Mouse (Mus musculus) frontal cortex, adult (tissue): ENCODE data around the gene Lgals3bp.

Experiments used
- ATAC-seq: cut with Nextera tagmentation; 2 replicates; pipeline ENCODE4 v1.9.2; 2017; ENCODE audit warnings: mild to moderate bottlenecking, moderate library complexity, mixed read lengths; ENCODE audit not compliant: low TSS enrichment

Gene Lgals3bp

DNA sequence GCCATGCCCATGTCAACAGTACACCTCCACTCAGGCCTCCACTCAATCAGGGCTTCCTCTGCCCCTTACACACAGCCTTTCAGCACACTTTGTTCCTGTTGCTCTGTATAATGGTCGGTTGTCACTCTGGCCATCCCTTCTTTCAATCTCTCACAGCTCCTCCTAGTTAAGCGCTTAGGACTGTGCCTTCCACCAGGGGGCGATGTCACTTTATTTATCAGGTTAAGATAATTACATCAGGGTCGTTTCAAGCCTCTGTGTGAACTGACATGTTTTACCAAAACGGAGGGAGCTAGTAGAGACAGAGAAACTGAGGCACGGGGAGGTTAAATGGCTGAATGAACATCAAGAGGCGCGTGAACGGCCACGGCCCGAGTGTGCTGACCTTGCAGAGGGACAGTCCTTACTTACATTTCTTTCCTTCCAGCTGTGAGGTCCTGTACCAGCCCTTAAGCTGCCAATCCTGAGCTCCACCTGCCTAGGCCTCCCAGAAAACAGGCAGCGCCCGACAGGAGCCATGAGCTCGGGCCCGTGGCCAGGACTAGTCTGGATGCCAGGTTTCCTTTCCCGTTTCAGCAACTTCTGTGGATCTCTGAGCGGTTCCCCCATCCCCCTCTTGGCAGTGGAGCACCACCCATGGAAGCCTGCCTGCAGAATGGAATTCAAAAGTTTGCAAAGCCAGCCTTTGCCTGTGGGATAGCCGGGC lies 21.5 kb upstream of the Lgals3bp start:
- peak; percentile 48 for ATAC-seq

GRCm38 (mm10) chr11:118420261-118420660 lies 18.4 kb upstream of the Lgals3bp start:
- ATAC-seq, result no peak

DNA sequence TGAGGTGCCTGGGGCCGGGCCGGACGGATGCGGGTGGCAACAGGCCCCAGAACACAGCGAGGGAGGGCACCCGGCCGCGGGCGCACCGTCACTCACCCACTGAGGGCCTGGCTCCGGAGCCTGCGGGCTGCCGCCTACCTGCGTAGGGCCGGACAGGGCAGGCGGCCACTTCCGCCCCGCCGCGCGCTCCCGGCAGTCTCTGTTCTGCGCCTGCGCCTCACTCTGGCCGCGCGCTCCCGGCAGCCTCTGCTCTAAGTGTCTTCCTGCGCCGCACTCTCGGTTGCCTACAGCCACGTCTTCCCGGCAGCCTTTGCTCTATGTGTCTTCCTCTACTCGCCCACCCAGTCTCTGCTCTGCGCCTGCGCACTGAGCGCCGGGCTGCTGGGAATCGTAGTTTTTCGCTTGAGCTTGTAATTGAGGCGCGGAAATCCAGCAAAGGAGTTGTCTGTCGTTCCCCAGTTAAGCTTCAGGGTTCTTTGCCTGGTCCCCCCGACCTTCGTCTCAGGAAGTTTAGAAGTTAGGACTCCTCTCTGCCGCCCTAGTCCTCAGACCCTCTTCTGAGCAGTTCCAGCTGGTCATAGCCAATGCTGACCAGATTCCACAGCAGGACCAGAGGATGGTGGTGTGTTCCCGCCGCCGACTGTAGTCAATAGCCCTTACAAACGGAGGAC lies 17.1 kb upstream of the Lgals3bp start, which contains the start of gene Cant1:
Gene Cant1, minus strand, starts transcription at position 253 of the 671 bp plus-strand sequence.
- peak; percentile 94 for ATAC-seq

- no peak for ATAC-seq
Measured at GRCm38 (mm10) chr11:118418442-118418833, 16.5 kb upstream of the Lgals3bp start.

DNA sequence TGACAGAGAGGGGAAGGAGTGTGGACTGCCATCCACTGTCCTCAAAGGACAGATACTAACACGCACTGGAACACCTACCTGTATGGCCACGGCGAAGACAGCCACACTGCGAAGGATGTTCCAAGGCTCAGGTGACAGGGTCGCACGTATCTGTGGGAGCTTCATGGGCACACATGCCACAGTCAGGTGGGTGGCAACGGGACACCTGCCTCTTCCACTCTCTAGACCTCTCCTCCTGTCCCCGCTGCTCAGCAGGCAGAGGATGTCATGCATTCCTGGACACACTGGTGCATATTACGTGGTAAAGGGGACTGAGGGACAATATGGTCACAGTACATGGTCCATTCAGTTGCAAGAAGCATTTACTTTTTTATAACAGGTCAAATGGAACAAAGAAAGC lies 15.6 kb upstream of the Lgals3bp start:
- no peak for ATAC-seq

- no peak for ATAC-seq
Measured at GRCm38 (mm10) chr11:118416046-118416445, 14.2 kb upstream of the Lgals3bp start.

GRCm38 (mm10) chr11:118415630-118416029 lies 13.7 kb upstream of the Lgals3bp start:
- no peak for ATAC-seq

DNA sequence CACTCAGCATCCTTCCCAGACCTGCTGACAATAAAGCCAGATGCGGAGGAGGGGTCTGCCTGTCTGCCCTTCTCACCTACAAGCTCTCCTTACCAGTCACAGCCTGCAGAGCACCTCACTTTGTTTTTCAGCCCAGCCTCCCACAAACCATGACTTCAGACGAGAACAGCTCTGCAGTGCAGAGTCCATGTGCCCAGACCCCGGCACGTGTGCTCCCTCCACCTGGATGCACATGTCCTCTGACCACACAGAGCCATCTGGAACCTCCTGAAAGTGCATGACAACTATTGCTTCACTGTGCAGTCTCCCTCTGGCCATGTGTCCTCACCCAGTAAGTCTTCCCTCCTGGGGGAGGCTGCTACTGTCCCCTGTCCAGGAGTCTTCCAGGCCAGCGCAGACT lies 12.4 kb upstream of the Lgals3bp start:
- no peak for ATAC-seq

GRCm38 (mm10) chr11:118413055-118413454 lies 11.2 kb upstream of the Lgals3bp start:
- peak; percentile 54 for ATAC-seq

DNA sequence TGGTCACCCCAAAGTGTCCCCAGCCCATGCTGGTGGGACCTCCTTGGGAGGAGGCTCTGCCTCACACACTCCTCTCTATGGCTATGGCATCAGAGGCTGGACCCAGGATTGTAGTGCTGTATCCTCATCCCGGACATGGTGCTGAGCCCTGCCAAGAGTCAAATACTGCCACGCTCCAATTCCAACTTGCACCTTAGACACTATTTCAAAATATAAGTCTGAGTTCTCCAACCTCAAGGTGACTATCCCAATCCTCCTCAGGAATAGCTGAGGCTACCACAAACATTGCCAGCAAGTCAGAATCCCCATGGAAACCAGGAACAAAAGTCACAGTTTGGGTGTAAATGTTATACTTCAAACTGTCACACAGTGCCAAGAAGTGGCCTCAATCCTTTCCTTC lies 10.7 kb upstream of the Lgals3bp start:
- ATAC-seq, result no peak

- no peak for ATAC-seq
Measured at GRCm38 (mm10) chr11:118411271-118411670, 9.4 kb upstream of the Lgals3bp start.

DNA sequence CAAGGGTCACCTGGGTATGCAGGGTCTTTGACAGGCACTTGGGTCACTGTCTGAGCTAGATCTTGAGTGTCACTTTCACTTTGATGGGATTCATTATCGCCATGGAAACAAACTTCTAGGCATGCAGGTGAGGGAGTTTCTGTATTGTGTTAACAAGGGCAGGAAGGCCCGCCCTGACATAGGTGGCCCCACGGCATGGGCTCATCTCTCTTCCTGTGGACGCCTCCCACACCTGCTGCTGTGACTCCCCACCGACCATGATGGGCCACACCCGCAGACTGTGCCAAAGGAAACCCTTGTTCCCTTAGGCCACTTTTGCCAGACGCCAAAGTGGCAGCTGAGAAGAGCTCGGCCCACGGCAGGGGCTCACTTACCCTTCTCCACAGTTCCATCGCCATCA lies 8.6 kb upstream of the Lgals3bp start:
- no peak for ATAC-seq

DNA sequence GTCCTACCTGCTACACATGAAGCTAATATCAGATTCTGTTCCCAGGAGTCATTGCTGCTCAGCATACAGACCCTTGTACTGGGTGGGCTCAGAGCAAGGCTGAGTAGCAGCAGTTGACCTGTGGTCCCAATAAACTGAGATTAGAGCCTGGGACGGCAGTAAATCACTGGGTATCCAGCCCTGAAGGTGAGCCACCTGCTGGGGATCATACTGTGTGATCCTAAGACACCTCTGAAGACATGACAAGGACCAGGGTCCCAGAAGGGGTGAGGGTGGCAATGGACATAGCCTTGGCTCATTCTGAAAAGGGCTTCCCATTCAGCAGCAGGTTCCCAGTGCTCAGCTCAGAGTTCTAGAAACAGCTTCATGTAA lies 8.2 kb upstream of the Lgals3bp start:
- no peak for ATAC-seq

GRCm38 (mm10) chr11:118409106-118410072 lies 7.5 kb upstream of the Lgals3bp start:
- ATAC-seq, result no peak

- ATAC-seq, result no peak
Measured at GRCm38 (mm10) chr11:118408051-118408740, 6.3 kb upstream of the Lgals3bp start.

GRCm38 (mm10) chr11:118407318-118407910 lies 5.5 kb upstream of the Lgals3bp start:
- ATAC-seq, result no peak

- ATAC-seq, result no peak
Measured at GRCm38 (mm10) chr11:118406521-118406920, 4.6 kb upstream of the Lgals3bp start.

- no peak for ATAC-seq
Measured at GRCm38 (mm10) chr11:118405311-118405710, 3.4 kb upstream of the Lgals3bp start.

- ATAC-seq, result no peak
Measured at GRCm38 (mm10) chr11:118403951-118404899, 2.3 kb upstream of the Lgals3bp start.

- ATAC-seq, result no peak
Measured at GRCm38 (mm10) chr11:118403183-118403582, 1.3 kb upstream of the Lgals3bp start.
